Mouse (Mus musculus) ES-E14 (cell line): Measurements from ENCODE around the gene Rad9b. TPM values are rescaled to one million over a fixed set of nuclear protein-coding genes. Genes with fewer than 3 reads are reported as not detected.
"Not testable (repeated sequence)": the region's sequence is repeated elsewhere in the genome, so short reads cannot be mapped to it uniquely, and the experiment has no call there.

Source experiments
- DNase-seq: peaks from one replicate; pipeline ENCODE4 v3.0.0-alpha.2; 2013; ENCODE audit warnings: low read depth, low spot score
- H3K27ac ChIP-seq: 2 replicates; pipeline ENCODE4 v1.5.1; 2012; ENCODE audit warnings: low read depth, mild to moderate bottlenecking, low read length, moderate library complexity, mixed read lengths; ENCODE audit not compliant: poor library complexity, insufficient read depth, severe bottlenecking
- H3K36me3 ChIP-seq: 2 replicates; pipeline ENCODE4 v1.6.1; 2012; ENCODE audit warnings: mild to moderate bottlenecking, low read length, moderate library complexity, mixed read lengths; ENCODE audit not compliant: control insufficient read depth, poor library complexity, insufficient read depth, severe bottlenecking
- H3K4me1 ChIP-seq, 2 experiments: fragments of 150-350 bp in 1 of 2; sonication (generic) in 1 of 2; 2 replicates each; pipeline ENCODE4 v1.6.1; 2012; ENCODE audit warnings: low read length in 2 of 2, mild to moderate bottlenecking in 1 of 2, mixed read lengths in 1 of 2; ENCODE audit not compliant: control insufficient read depth in 2 of 2, insufficient read depth in 2 of 2, poor library complexity in 1 of 2
- H3K4me3 ChIP-seq, 2 experiments: fragments of 150-350 bp in 1 of 2; sonication (generic) in 1 of 2; 2 replicates each; pipeline ENCODE4 v1.5.1; 2012; ENCODE audit warnings: low read length in 2 of 2, low read depth in 1 of 2, mild to moderate bottlenecking in 1 of 2, mixed read lengths in 1 of 2; ENCODE audit not compliant: insufficient read depth in 1 of 2, poor library complexity in 1 of 2, severe bottlenecking in 1 of 2
- H3K9ac ChIP-seq: 2 replicates; pipeline ENCODE4 v1.6.1; 2012; ENCODE audit warnings: low read depth, mild to moderate bottlenecking, low read length, mixed read lengths; ENCODE audit not compliant: poor library complexity, insufficient read depth, severe bottlenecking
- H3K9me3 ChIP-seq: fragments of 150-350 bp; sonication (generic); 2 replicates; pipeline ENCODE4 v1.6.1; 2012; ENCODE audit warnings: low read depth, mild to moderate bottlenecking, low read length; ENCODE audit not compliant: control insufficient read depth, insufficient read depth
- CHD2 ChIP-seq: IDR thresholded peaks from 2 replicates; pipeline ENCODE4 v1.6.1; 2014; ENCODE audit warnings: mild to moderate bottlenecking, low read depth, low read length, inconsistent platforms
- HCFC1 ChIP-seq: IDR thresholded peaks from 2 replicates; pipeline ENCODE4 v1.6.1; 2012; ENCODE audit warnings: low read length, inconsistent platforms, borderline replicate concordance; ENCODE audit not compliant: insufficient read depth
- MAFK ChIP-seq: IDR thresholded peaks from 2 replicates; pipeline ENCODE4 v1.6.1; 2014; ENCODE audit warnings: mild to moderate bottlenecking, low read depth, low read length, inconsistent platforms; ENCODE audit not compliant: insufficient read depth
- ZC3H11A ChIP-seq: IDR thresholded peaks from 2 replicates; pipeline ENCODE4 v1.6.1; 2012; ENCODE audit warnings: low read depth, mild to moderate bottlenecking, inconsistent platforms, low read length, borderline replicate concordance
- ZNF384 ChIP-seq: IDR thresholded peaks from 2 replicates; pipeline ENCODE4 v1.6.1; 2012; ENCODE audit warnings: low read depth, low read length, inconsistent platforms
- in situ Hi-C, 2 experiments: fragments of 600-800 bp; cut with MboI; formaldehyde crosslinking; loops; one replicate each; pipeline ENCODE4 v1.15.1; 2025; ENCODE audit warnings: low sequenced_read_pairs in 2 of 2, inconsistent platforms in 1 of 2; ENCODE audit not compliant: unreplicated experiment in 2 of 2
- total RNA-seq: library from RNA; depleted of rRNA; stranded (reverse); fragments of 300-350 nt; gene quantifications from 2 replicates; pipeline ENCODE4 v1.2.3, GENCODE M21; 2012

Gene Rad9b
- total RNA-seq, 1 experiment = 20.5 TPM

DNA sequence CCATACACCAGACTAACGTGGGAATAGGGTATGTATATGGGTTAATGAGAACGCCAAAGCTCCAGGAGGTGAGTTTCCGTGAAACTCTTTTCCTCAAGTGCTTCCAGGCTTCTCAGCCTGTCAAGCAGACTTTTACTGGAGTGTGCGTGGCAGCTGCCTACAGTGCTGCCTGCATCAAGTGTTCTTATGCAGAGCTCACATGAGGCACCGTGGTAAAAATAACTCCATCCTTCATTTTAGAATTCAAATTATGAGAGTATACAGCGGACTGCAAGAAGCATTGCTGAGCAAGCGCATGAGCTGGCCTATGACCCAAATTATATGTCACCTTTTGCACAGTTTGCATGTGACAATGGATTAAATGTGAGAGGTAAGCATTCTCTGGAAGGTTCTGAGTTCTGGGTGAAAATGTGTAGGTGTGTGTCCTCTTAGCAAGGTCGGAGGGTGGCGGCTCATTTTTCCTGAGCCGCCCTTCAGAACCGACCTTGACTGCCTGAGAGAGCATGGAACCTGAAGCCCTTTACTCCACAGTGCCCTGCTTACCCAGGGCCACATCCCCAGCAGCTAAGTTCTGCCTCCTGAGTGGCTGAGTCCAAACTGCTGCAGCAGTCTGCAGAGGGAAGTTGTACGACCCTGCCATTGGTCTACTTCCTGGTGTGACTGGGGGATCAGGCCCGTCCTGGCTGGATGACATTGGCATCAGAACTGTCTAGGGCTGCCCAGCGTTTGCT is 34.4 kb downstream of the Rad9b start:
- Histone ChIP-seq H3K27ac (peak overlapping the region; percentile 51), H3K4me1 (peaks cover 7 to 35% of the 10 kb centered on the region in 2 experiments; a peak in 3 of 4 replicates), H3K36me3 (peaks cover 24% of the 10 kb centered on the region; the same call in 1 of the 2 replicates), H3K9me3 (no peaks in the 10 kb centered on the region), H3K4me3 (no peak overlapping the region), H3K9ac (0 out of 2 replicates have a peak overlapping the region, but pooled peaks have one; percentile 8)
- in situ Hi-C loops = no loop called here
- TF ChIP-seq MAFK = no peak
- no peak for DNase-seq

DNA sequence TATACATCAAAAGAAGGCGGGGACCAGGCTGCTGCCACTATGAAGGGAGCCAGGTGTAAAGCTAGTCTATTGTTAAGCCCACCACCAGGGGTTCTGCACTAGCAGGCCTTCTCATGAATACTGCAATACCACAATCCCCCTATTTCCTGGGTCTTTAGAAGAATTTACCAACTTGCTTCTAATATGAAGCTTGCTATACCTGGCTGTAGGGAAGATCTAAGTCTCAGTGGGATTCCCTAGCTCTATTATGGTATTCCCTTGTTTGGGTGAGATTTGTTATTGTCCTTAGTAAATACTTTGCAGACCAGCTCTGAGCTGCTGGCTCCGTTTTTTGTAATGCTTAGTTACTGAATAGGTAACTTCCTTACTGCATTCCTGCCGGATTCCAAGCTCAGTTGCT is 35.1 kb downstream of the Rad9b start:
- H3K9me3 ChIP-seq, in situ Hi-C loops, H3K9ac ChIP-seq, H3K27ac ChIP-seq, DNase-seq, H3K4me3 ChIP-seq: not testable (repeated sequence)
- H3K36me3 ChIP-seq = peaks cover 22% of the 10 kb centered on the region; the same call in 1 of the 2 replicates
- peaks cover 8 to 36% of the 10 kb centered on the region in 2 experiments; a peak in 3 of 4 replicates for H3K4me1 ChIP-seq

DNA sequence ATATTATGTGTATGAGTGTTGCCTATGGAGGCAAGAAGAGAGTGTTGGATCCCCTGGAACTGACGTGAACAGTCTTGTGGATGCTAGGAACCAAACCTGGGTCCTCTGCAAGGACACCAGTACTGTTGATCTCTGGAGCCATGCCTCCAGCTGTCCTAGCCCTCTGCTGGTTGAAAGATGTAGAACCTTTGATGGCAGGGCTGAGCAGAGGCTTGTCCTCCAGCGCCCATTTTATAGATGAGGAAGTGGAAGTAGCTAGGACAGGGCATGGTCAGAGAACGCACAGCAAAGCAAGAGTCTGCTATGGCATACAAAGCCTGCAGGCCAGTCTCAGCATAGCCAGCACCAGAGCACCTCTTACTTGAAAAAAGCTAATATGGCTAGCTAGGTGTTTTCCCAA is 35.9 kb downstream of the Rad9b start:
- no peak overlapping the region for H3K9ac ChIP-seq
- no peak overlapping the region for H3K4me3 ChIP-seq
- no peak for TF ChIP-seq HCFC1
- DNase-seq = no peak
- H3K36me3 ChIP-seq = peaks cover 28% of the 10 kb centered on the region; the same call in 1 of the 2 replicates
- in situ Hi-C loops = no loop called here
- H3K4me1 ChIP-seq = peaks cover 8 to 41% of the 10 kb centered on the region in 2 experiments; a peak in 3 of 4 replicates
- peak overlapping the region; percentile 73; the same call in 1 of the 2 replicates for H3K27ac ChIP-seq
- H3K9me3 ChIP-seq = no peaks in the 10 kb centered on the region

DNA sequence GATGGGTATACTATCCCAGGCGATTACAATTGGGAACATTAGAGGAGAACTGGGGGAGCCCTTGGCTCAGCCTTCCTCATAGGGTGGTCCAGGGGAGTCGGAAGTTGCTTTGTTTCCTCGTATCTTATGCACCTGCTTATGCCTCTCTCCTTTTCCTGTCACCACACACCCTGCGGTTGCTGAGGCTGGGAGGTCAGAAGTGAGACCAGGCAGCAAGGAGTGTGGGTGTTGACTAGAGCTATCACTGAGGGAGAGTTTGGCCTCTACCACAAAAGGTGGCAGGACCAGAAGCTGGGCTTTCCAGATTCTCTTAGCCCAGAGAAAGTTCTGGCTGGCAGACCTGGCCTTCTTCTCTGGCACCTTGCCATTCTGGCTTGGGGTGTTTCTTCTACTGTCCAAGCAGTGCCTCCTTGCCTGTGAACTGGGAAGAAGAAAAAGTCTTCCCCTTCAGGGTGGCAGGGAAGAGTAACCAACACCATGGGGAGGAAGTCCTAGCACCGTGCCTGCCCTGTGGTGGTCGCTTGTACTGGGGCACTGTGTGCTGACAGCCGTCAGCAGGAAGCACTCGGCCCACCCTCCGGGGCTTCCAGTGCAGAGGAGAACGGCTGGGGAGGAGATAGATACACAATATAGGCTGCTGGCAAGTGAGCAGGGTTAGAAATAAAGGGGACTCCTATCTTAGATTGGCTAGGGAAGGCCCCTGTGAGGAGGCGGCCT is 36.5 kb downstream of the Rad9b start:
- in situ Hi-C loops = no loop called here
- Histone ChIP-seq H3K9me3 (no peaks in the 10 kb centered on the region), H3K9ac (no peak overlapping the region), H3K4me3 (no peak overlapping the region), H3K27ac (0 out of 2 replicates have a peak overlapping the region, but pooled peaks have one; percentile 3), H3K36me3 (peaks cover 31% of the 10 kb centered on the region; the same call in 1 of the 2 replicates), H3K4me1 (peaks cover 8 to 41% of the 10 kb centered on the region in 2 experiments; a peak in 3 of 4 replicates)
- TF ChIP-seq CHD2 (no peak), ZNF384 (no peak), ZC3H11A (no peak), MAFK (no peak), HCFC1 (no peak)
- no peak for DNase-seq
